Mouse (Mus musculus) limb, embryonic 11.5 days (tissue): ENCODE data around the gene Oprl1. TPM values are rescaled to one million over a fixed set of nuclear protein-coding genes. Genes with fewer than 3 reads are reported as not detected.

Source experiments
- ATAC-seq: fragments of 200-750 bp; cut with Nextera tagmentation; 2 replicates; pipeline ENCODE4 v1.8.0; 2017; ENCODE audit warnings: low read depth; ENCODE audit not compliant: insufficient number of reproducible peaks, low FRiP score, low TSS enrichment
- DNase-seq: peaks from one replicate; pipeline ENCODE4 v3.0.0-alpha.2; 2015; ENCODE audit warnings: low spot score
- H3K27ac ChIP-seq: fragments of 300-500 bp; sonication (generic); replicated peaks from 2 replicates; pipeline ENCODE4 v1.5.1; 2014; ENCODE audit warnings: low read depth, mild to moderate bottlenecking, low read length
- H3K27me3 ChIP-seq: fragments of 300-500 bp; sonication (generic); 2 replicates; pipeline ENCODE4 v1.6.1; 2014; ENCODE audit warnings: mild to moderate bottlenecking, low read length, mixed read lengths; ENCODE audit not compliant: control insufficient read depth, insufficient read depth
- H3K36me3 ChIP-seq: fragments of 300-500 bp; sonication (generic); 2 replicates; pipeline ENCODE4 v1.6.1; 2014; ENCODE audit warnings: mild to moderate bottlenecking, low read length, moderate library complexity, mixed read lengths; ENCODE audit not compliant: control insufficient read depth, insufficient read depth
- H3K4me1 ChIP-seq: fragments of 300-500 bp; sonication (generic); 2 replicates; pipeline ENCODE4 v1.6.1; 2014; ENCODE audit warnings: low read length, mixed read lengths; ENCODE audit not compliant: control insufficient read depth, insufficient read depth
- H3K4me2 ChIP-seq: fragments of 300-500 bp; sonication (generic); 2 replicates; pipeline ENCODE4 v1.6.1; 2014; ENCODE audit warnings: low read depth, mild to moderate bottlenecking, moderate library complexity; ENCODE audit not compliant: severe bottlenecking
- H3K4me3 ChIP-seq: fragments of 300-500 bp; sonication (generic); 2 replicates; pipeline ENCODE4 v1.5.1; 2014; ENCODE audit warnings: low read depth, low read length
- H3K9ac ChIP-seq: fragments of 300-500 bp; sonication (generic); 2 replicates; pipeline ENCODE4 v1.6.1; 2014; ENCODE audit warnings: mild to moderate bottlenecking, low read length
- H3K9me3 ChIP-seq: fragments of 300-500 bp; sonication (generic); 2 replicates; pipeline ENCODE4 v1.6.1; 2016; ENCODE audit warnings: low read length; ENCODE audit not compliant: control insufficient read depth
- WGBS: fragments of 180-500 bp; shearing (Covaris S2); extraction: QIAGEN DNeasy Blood & Tissue Kit; methylation state at CpG from one replicate; pipeline ENCODE4 v1.1.7; 2014; 5-methylcytosine and 5-hydroxymethylcytosine counted together
- polyA plus RNA-seq: library from polyadenylated mRNA; unstranded; fragments of >200 nt; fragmentation: Nextera tagmentation; extraction: Ambion mirVana; gene quantifications from 2 replicates; pipeline ENCODE4 v1.2.1, GENCODE M21; 2014

The Oprl1 gene
- polyA plus RNA-seq = 0.69 and 1.0 TPM in 2 replicates

DNA sequence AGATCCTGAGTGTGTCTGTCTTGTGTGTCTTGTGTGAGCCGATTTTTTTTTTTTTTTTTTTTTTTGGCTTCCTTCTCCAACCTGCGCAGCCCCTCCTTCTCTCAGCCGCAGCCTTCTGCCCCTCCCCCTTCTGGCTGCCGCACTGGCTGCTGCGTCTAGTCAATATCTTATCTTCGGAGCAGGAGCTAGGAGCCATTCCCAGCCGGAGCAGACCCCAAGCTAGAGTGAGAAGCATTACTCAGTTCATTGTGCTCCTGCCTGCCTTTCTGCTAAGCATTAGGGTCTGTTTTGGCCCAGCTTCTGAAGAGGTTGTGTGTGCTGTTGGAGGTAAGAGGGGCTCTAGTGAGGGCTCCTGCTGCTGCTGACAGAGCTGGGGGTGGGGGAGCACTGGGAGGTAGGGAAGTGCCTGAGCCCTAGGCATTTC is at the start of gene Oprl1:
Oprl1 (plus strand) TSS at position 114 of the 424 bp plus-strand sequence.
- DNase-seq = peak; percentile 34
- Histone ChIP-seq H3K9ac (no peak within 1 kb of the TSS), H3K4me3 (no peak within 1 kb of the TSS), H3K27ac (no peak within 1 kb of the TSS), H3K9me3 (no peaks in the 10 kb centered on the region), H3K27me3 (no peaks in the 10 kb centered on the region; the same call in 1 of the 2 replicates), H3K4me1 (0 out of 2 replicates have a peak, but pooled peaks cover 2% of the 10 kb centered on the region), H3K4me2 (peak within 1 kb of the TSS; percentile 24; the same call in 1 of the 2 replicates), H3K36me3 (no peaks in the 10 kb centered on the region)
- 0 out of 2 replicates have a peak, but pooled peaks have one; percentile 39 for ATAC-seq
- 3% methylated on average over 7 of the region's 7 CpGs for WGBS

GRCm38 (mm10) chr2:181670285-181670912 is 44.4 kb upstream of the Oprl1 start:
- Histone ChIP-seq H3K4me3 (peak overlapping the region; percentile 37), H3K9me3 (no peaks in the 10 kb centered on the region), H3K27me3 (peaks cover 49% of the 10 kb centered on the region), H3K9ac (peak overlapping the region; percentile 51), H3K4me1 (peaks cover 20% of the 10 kb centered on the region), H3K4me2 (peak overlapping the region; percentile 80), H3K27ac (no peak overlapping the region), H3K36me3 (no peaks in the 10 kb centered on the region)
- ATAC-seq (0 out of 2 replicates have a peak, but pooled peaks have one; percentile 23), DNase-seq (peak; percentile 61)
- WGBS = 3% methylated on average over 56 of the region's 56 CpGs

- no peaks in the 10 kb centered on the region for H3K36me3 ChIP-seq
- no peak overlapping the region for H3K27ac ChIP-seq
- DNase-seq (peak; percentile 63), ATAC-seq (no peak; the same call in 1 of the 2 replicates)
- peak overlapping the region; percentile 51 for H3K9ac ChIP-seq
- 2% methylated on average over 41 of the region's 41 CpGs for WGBS
- peaks cover 24% of the 10 kb centered on the region for H3K4me1 ChIP-seq
- H3K9me3 ChIP-seq = no peaks in the 10 kb centered on the region
- H3K4me2 ChIP-seq = peak overlapping the region; percentile 80
- H3K4me3 ChIP-seq = peak overlapping the region; percentile 37
- H3K27me3 ChIP-seq = peaks cover 49% of the 10 kb centered on the region
Observed at GRCm38 (mm10) chr2:181670913-181671311, 43.9 kb upstream of the Oprl1 start.

GRCm38 (mm10) chr2:181671326-181671725 is 43.5 kb upstream of the Oprl1 start, which contains the start of gene Sox18:
TSS of gene Sox18 (minus strand) at chr2:181671640.
- no peaks in the 10 kb centered on the region for H3K36me3 ChIP-seq
- peaks cover 49% of the 10 kb centered on the region for H3K27me3 ChIP-seq
- H3K4me2 ChIP-seq = peak within 1 kb of the TSS; percentile 80
- H3K27ac ChIP-seq = no peak within 1 kb of the TSS
- ATAC-seq (no peak; the same call in 1 of the 2 replicates), DNase-seq (no peak)
- peaks cover 24% of the 10 kb centered on the region for H3K4me1 ChIP-seq
- H3K4me3 ChIP-seq = peak within 1 kb of the TSS; percentile 37
- H3K9ac ChIP-seq = peak within 1 kb of the TSS; percentile 51
- WGBS = 1% methylated on average over 43 of the region's 43 CpGs
- no peaks in the 10 kb centered on the region for H3K9me3 ChIP-seq

- H3K9me3 ChIP-seq = no peaks in the 10 kb centered on the region
- H3K4me2 ChIP-seq = no peak overlapping the region; the same call in 1 of the 2 replicates
- no peaks in the 10 kb centered on the region for H3K36me3 ChIP-seq
- DNase-seq = no peak
- peak overlapping the region; percentile 37 for H3K4me3 ChIP-seq
- H3K27me3 ChIP-seq = peaks cover 49% of the 10 kb centered on the region
- ATAC-seq = no peak
- WGBS = 25% methylated on average over 7 of the region's 7 CpGs
- H3K4me1 ChIP-seq = peaks cover 24% of the 10 kb centered on the region
- no peak overlapping the region; the same call in 1 of the 2 replicates for H3K9ac ChIP-seq
- H3K27ac ChIP-seq = no peak overlapping the region
Observed at GRCm38 (mm10) chr2:181671984-181672383, 42.8 kb upstream of the Oprl1 start.

- no peak overlapping the region for H3K9ac ChIP-seq
- no peak overlapping the region for H3K27ac ChIP-seq
- no peaks in the 10 kb centered on the region for H3K36me3 ChIP-seq
- WGBS = 80% methylated on average over 1 of the region's 1 CpGs
- peaks cover 46% of the 10 kb centered on the region for H3K27me3 ChIP-seq
- H3K9me3 ChIP-seq = no peaks in the 10 kb centered on the region
- no peak for DNase-seq
- no peak overlapping the region for H3K4me3 ChIP-seq
- peak overlapping the region; percentile 10; the same call in 1 of the 2 replicates for H3K4me2 ChIP-seq
- peaks cover 28% of the 10 kb centered on the region for H3K4me1 ChIP-seq
- no peak for ATAC-seq
Observed at GRCm38 (mm10) chr2:181673501-181673900, 41.3 kb upstream of the Oprl1 start.

GRCm38 (mm10) chr2:181674934-181675333 is 39.9 kb upstream of the Oprl1 start:
- Histone ChIP-seq H3K4me2 (no peak overlapping the region), H3K27me3 (peaks cover 39% of the 10 kb centered on the region), H3K4me1 (peaks cover 31% of the 10 kb centered on the region), H3K4me3 (no peak overlapping the region), H3K36me3 (no peaks in the 10 kb centered on the region), H3K9me3 (no peaks in the 10 kb centered on the region), H3K27ac (no peak overlapping the region), H3K9ac (no peak overlapping the region)
- no peak for ATAC-seq
- 79% methylated on average over 4 of the region's 4 CpGs for WGBS
- no peak for DNase-seq

DNA sequence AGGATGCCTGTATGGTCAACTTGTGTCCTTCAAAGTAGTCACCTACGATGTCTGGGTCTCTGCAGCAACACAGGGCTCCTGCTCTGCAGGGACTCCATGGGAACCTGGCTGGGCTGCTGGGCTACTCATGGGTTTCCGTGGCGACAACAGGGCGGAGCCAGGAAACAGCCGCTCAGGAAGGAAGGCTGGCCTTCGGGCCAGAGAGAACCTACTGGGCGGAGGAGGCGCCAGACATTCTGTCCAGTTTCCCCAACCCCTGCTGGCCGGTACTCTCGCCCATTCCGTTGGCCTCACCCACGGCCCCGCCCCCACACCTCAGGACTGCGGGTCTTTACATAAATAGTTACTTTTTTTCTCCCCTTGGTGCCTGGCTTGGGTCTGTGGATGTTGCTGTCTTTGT is 39.4 kb upstream of the Oprl1 start:
- H3K9ac ChIP-seq = peak overlapping the region; percentile 34; the same call in 1 of the 2 replicates
- ATAC-seq (peak; percentile 15; the same call in 1 of the 2 replicates), DNase-seq (peak; percentile 74)
- WGBS = 3% methylated on average over 14 of the region's 14 CpGs
- peaks cover 34% of the 10 kb centered on the region for H3K27me3 ChIP-seq
- H3K27ac ChIP-seq = peak overlapping the region; percentile 47; the same call in 1 of the 2 replicates
- no peaks in the 10 kb centered on the region for H3K9me3 ChIP-seq
- no peak overlapping the region for H3K4me3 ChIP-seq
- H3K4me2 ChIP-seq = peak overlapping the region; percentile 33
- no peaks in the 10 kb centered on the region for H3K36me3 ChIP-seq
- H3K4me1 ChIP-seq = peaks cover 30% of the 10 kb centered on the region
